Mouse (Mus musculus) thymus, adult 2 months (tissue): ENCODE measurements at regions not wholly inside any gene's neighbourhood (a gene's known extent, or its start where the extent isn't known, plus 50 kb on each side); places are given as distances from the start of the nearest gene placed in this dataset.

Experiments used
- CTCF ChIP-seq: fragments of 200-500 bp; IDR thresholded peaks from 2 replicates; pipeline ENCODE4 v1.5.1; 2012; ENCODE audit warnings: mild to moderate bottlenecking, control low read depth, low read length, moderate library complexity, borderline replicate concordance; ENCODE audit not compliant: control insufficient read depth, poor library complexity, insufficient read depth; ENCODE audit errors: extremely low read depth
- POLR2A ChIP-seq: fragments of 200-500 bp; IDR thresholded peaks from 2 replicates; pipeline ENCODE4 v1.6.1; 2012; ENCODE audit warnings: mild to moderate bottlenecking, low read length, control low read depth, moderate library complexity; ENCODE audit not compliant: control insufficient read depth, poor library complexity, insufficient read depth; ENCODE audit errors: extremely low read depth

GRCm38 (mm10) chr12:107560100-107560499, 71.7 kb downstream of the 3110018I06Rik start:
- TF ChIP-seq POLR2A (no peak), CTCF (no peak)
